Mouse (Mus musculus) bone marrow, adult 2 months (tissue): ENCODE measurements around the gene Smco4.

Experiments
- CTCF ChIP-seq: fragments of 200-500 bp; IDR thresholded peaks from 2 replicates; pipeline ENCODE4 v1.5.1; 2011; ENCODE audit warnings: low read length, control low read depth; ENCODE audit not compliant: control insufficient read depth, insufficient read depth
- POLR2A ChIP-seq: fragments of 200-500 bp; IDR thresholded peaks from 2 replicates; pipeline ENCODE4 v1.6.1; 2011; ENCODE audit warnings: low read depth, mild to moderate bottlenecking, control low read depth, low read length, borderline replicate concordance; ENCODE audit not compliant: control insufficient read depth

DNA sequence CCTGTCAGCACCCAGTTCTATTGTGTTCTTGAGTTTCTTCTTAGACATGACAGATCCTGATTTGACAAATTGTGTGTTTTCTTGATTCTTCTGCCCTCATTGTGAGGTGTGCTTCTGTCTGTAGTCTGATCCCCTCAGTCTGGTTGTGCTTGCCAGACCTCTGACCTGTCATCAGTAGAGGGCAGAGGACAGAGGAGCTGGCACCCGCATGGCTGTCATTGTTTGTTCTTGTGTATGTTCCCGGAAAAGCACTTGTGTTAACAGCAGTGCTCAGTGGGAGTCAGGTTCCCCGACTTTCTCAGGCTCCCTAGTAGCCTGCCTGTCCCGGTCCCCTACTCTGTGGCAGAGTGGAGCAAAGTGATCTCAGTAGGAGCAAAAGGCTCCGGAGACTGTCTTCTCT is 42.2 kb downstream of the Smco4 start:
- TF ChIP-seq CTCF (no peak), POLR2A (no peak)
